Mouse (Mus musculus) liver, adult 2 months (tissue): ENCODE results near the gene Cutal.

Source experiments
- CTCF ChIP-seq: fragments of 200-500 bp; IDR thresholded peaks from 2 replicates; pipeline ENCODE4 v1.5.1; 2011; ENCODE audit warnings: low read depth, low read length, control low read depth
- POLR2A ChIP-seq: fragments of 200-500 bp; IDR thresholded peaks from 2 replicates; pipeline ENCODE4 v1.6.1; 2011; ENCODE audit warnings: low read length, control low read depth; ENCODE audit not compliant: insufficient read depth; ENCODE audit errors: extremely low read depth

DNA sequence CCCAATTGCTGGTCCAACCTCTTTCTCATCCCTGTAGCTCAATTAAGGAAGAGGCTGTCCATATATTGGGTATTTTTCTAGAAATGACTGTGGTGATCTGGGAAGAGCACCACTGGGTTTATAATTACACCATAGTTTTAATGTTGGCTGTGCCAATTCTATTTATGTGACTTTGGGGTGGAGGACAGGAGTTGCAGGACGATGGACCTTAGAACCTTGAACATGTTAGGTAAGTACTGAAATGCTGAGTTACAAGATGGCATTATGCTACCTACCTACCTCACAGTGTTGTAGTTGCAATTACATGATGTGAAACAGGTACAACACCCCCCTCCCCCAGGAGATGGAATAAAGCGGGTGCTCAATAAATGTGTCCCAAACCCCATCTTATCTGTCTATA, 8.6 kb downstream of the Cutal start:
- TF ChIP-seq CTCF = no peak
- no peak for TF ChIP-seq POLR2A
